Mouse (Mus musculus) kidney, embryonic 14.5 days (tissue): ENCODE results near the gene Cish. TPM values are rescaled to one million over a fixed set of nuclear protein-coding genes. Genes with fewer than 3 reads are reported as not detected.

Experiments
- ATAC-seq: fragments of 200-750 bp; cut with Nextera tagmentation; 2 replicates; pipeline ENCODE4 v1.8.0; 2017; ENCODE audit warnings: moderate number of reproducible peaks, mild to moderate bottlenecking, moderate TSS enrichment, moderate library complexity; ENCODE audit not compliant: low FRiP score, low TSS enrichment
- H3K27ac ChIP-seq: fragments of 300-500 bp; sonication (generic); 2 replicates; pipeline ENCODE4 v1.5.1; 2014; ENCODE audit warnings: low read depth, mild to moderate bottlenecking, low read length, moderate library complexity, mixed read lengths
- H3K27me3 ChIP-seq: fragments of 300-500 bp; sonication (generic); 2 replicates; pipeline ENCODE4 v1.6.1; 2014; ENCODE audit warnings: mild to moderate bottlenecking, low read length; ENCODE audit not compliant: control insufficient read depth, insufficient read depth
- H3K36me3 ChIP-seq: fragments of 300-500 bp; sonication (generic); 2 replicates; pipeline ENCODE4 v1.6.1; 2014; ENCODE audit warnings: low read length, mixed read lengths; ENCODE audit not compliant: control insufficient read depth, insufficient read depth
- H3K4me1 ChIP-seq: fragments of 300-500 bp; sonication (generic); 2 replicates; pipeline ENCODE4 v1.6.1; 2014; ENCODE audit warnings: low read length, mixed read lengths; ENCODE audit not compliant: control insufficient read depth, insufficient read depth
- H3K4me2 ChIP-seq: fragments of 300-500 bp; sonication (generic); replicated peaks from 2 replicates; pipeline ENCODE4 v1.6.1; 2014; ENCODE audit warnings: low read depth, mild to moderate bottlenecking, low read length
- H3K4me3 ChIP-seq: fragments of 300-500 bp; sonication (generic); 2 replicates; pipeline ENCODE4 v1.5.1; 2014; ENCODE audit warnings: mild to moderate bottlenecking, low read length
- H3K9ac ChIP-seq: fragments of 300-500 bp; sonication (generic); 2 replicates; pipeline ENCODE4 v1.6.1; 2014; ENCODE audit warnings: low read depth, mild to moderate bottlenecking, low read length, moderate library complexity
- H3K9me3 ChIP-seq: fragments of 300-500 bp; sonication (generic); 2 replicates; pipeline ENCODE4 v1.6.1; 2016; ENCODE audit warnings: low read length; ENCODE audit not compliant: control insufficient read depth
- WGBS: fragments of 180-500 bp; shearing (Covaris S2); extraction: QIAGEN DNeasy Blood & Tissue Kit; methylation state at CpG from one replicate; pipeline ENCODE4 v1.1.7; 2014; 5-methylcytosine and 5-hydroxymethylcytosine counted together
- polyA plus RNA-seq: library from polyadenylated mRNA; unstranded; fragments of >200 nt; fragmentation: Nextera tagmentation; extraction: Ambion mirVana; gene quantifications from 2 replicates; pipeline ENCODE4 v1.2.1, GENCODE M21; 2014

Gene Cish
- polyA plus RNA-seq, 1 experiment from 2014 or later: 7.1 TPM

GRCm38 (mm10) chr9:107309600-107309999 is 13.8 kb downstream of the Cish start:
- no peak for ATAC-seq
- Histone ChIP-seq H3K27ac (no peak overlapping the region), H3K4me3 (no peak overlapping the region), H3K4me2 (no peak overlapping the region), H3K27me3 (no peaks in the 10 kb centered on the region), H3K36me3 (no peaks in the 10 kb centered on the region), H3K9ac (no peak overlapping the region), H3K4me1 (peaks cover 23% of the 10 kb centered on the region), H3K9me3 (no peaks in the 10 kb centered on the region)
- WGBS: 66% methylated on average over 5 of the region's 5 CpGs

- no peaks in the 10 kb centered on the region for H3K9me3 ChIP-seq
- no peak overlapping the region for H3K9ac ChIP-seq
- peaks cover 14% of the 10 kb centered on the region for H3K4me1 ChIP-seq
- no peak overlapping the region for H3K4me2 ChIP-seq
- H3K27ac ChIP-seq: no peak overlapping the region
- no peak overlapping the region for H3K4me3 ChIP-seq
- WGBS: 64% methylated on average over 10 of the region's 10 CpGs
- H3K36me3 ChIP-seq: no peaks in the 10 kb centered on the region
- no peaks in the 10 kb centered on the region for H3K27me3 ChIP-seq
- no peak for ATAC-seq
These were observed 17.2 kb downstream of the Cish start for GRCm38 (mm10) chr9:107312811-107313584.

- H3K36me3 ChIP-seq: no peaks in the 10 kb centered on the region
- no peak overlapping the region for H3K27ac ChIP-seq
- H3K4me2 ChIP-seq: no peak overlapping the region
- WGBS: 73% methylated on average over 3 of the region's 3 CpGs
- no peaks in the 10 kb centered on the region for H3K27me3 ChIP-seq
- H3K4me1 ChIP-seq: peaks cover 5% of the 10 kb centered on the region
- H3K4me3 ChIP-seq: no peak overlapping the region
- H3K9me3 ChIP-seq: no peaks in the 10 kb centered on the region
- ATAC-seq: no peak
- H3K9ac ChIP-seq: no peak overlapping the region
These were observed 18.1 kb downstream of the Cish start for GRCm38 (mm10) chr9:107313926-107314325.

- H3K4me1 ChIP-seq: no peaks in the 10 kb centered on the region
These were observed 20.0 kb downstream of the Cish start for GRCm38 (mm10) chr9:107315791-107316190.

GRCm38 (mm10) chr9:107322461-107323050 is 26.7 kb downstream of the Cish start:
- Histone ChIP-seq H3K36me3 (no peaks in the 10 kb centered on the region), H3K9me3 (no peaks in the 10 kb centered on the region), H3K9ac (no peak overlapping the region), H3K4me2 (no peak overlapping the region), H3K4me3 (no peak overlapping the region), H3K27ac (no peak overlapping the region), H3K4me1 (no peaks in the 10 kb centered on the region), H3K27me3 (no peaks in the 10 kb centered on the region)
- WGBS: 72% methylated on average over 8 of the region's 8 CpGs
- ATAC-seq: no peak

More at GRCm38 (mm10) chr9:107315791-107316190, 20.0 kb downstream of the Cish start:
- Histone ChIP-seq H3K9ac (no peak overlapping the region), H3K36me3 (no peaks in the 10 kb centered on the region), H3K4me2 (no peak overlapping the region), H3K9me3 (no peaks in the 10 kb centered on the region), H3K27ac (no peak overlapping the region), H3K27me3 (no peaks in the 10 kb centered on the region), H3K4me3 (no peak overlapping the region)
- ATAC-seq: no peak
- 86% methylated on average over 2 of the region's 2 CpGs for WGBS

- H3K27ac ChIP-seq: no peak overlapping the region
- 85% methylated on average over 6 of the region's 6 CpGs for WGBS
- H3K9ac ChIP-seq: no peak overlapping the region
- H3K36me3 ChIP-seq: no peaks in the 10 kb centered on the region; the same call in 1 of the 2 replicates
- no peaks in the 10 kb centered on the region for H3K9me3 ChIP-seq
- no peaks in the 10 kb centered on the region for H3K27me3 ChIP-seq
- H3K4me3 ChIP-seq: no peak overlapping the region
- H3K4me1 ChIP-seq: no peaks in the 10 kb centered on the region
- H3K4me2 ChIP-seq: no peak overlapping the region
- no peak for ATAC-seq
These were observed 27.7 kb downstream of the Cish start for GRCm38 (mm10) chr9:107323558-107323957.

GRCm38 (mm10) chr9:107324799-107325561 is 29.2 kb downstream of the Cish start:
- H3K36me3 ChIP-seq: no peaks in the 10 kb centered on the region; the same call in 1 of the 2 replicates
- H3K4me2 ChIP-seq: no peak overlapping the region
- 46% methylated on average over 4 of the region's 4 CpGs for WGBS
- no peak; the same call in 1 of the 2 replicates for ATAC-seq
- H3K9ac ChIP-seq: no peak overlapping the region
- no peaks in the 10 kb centered on the region for H3K4me1 ChIP-seq
- H3K9me3 ChIP-seq: no peaks in the 10 kb centered on the region
- H3K27ac ChIP-seq: 0 out of 2 replicates have a peak overlapping the region, but pooled peaks have one; percentile 13
- H3K27me3 ChIP-seq: no peaks in the 10 kb centered on the region
- H3K4me3 ChIP-seq: no peak overlapping the region

- Histone ChIP-seq H3K4me1 (no peaks in the 10 kb centered on the region), H3K36me3 (no peaks in the 10 kb centered on the region; the same call in 1 of the 2 replicates), H3K27me3 (no peaks in the 10 kb centered on the region), H3K4me2 (no peak overlapping the region), H3K9me3 (no peaks in the 10 kb centered on the region), H3K9ac (no peak overlapping the region), H3K4me3 (no peak overlapping the region), H3K27ac (no peak overlapping the region)
- WGBS: 73% methylated on average over 7 of the region's 7 CpGs
- no peak for ATAC-seq
These were observed 30.1 kb downstream of the Cish start for GRCm38 (mm10) chr9:107325904-107326303.
